In genomic region chr13:60682714-60683695, GRCm38 (mm10) we compare ENCODE assay signal across 13 mouse cellular contexts.
A peak's percentile ranks its signal among the peaks of the same experiment; 100 is the strongest.
DNase-seq lines count a peak whose midpoint lies in the region; ATAC-seq and TF ChIP-seq lines count a peak whose summit lies in the region.
"Had no signal": no experiment of that assay in that cellular context is flagged by ENCODE, and none has a peak within 500 bp of the region (broad histone marks: within the 10 kb centered on the region; RNA-seq: fewer than 3 reads in every experiment).

No protein-coding gene starts in this region.

- no peak overlapping the region for H3K4me3 ChIP-seq in gastrocnemius, adult 2 months
- H3K4me3 ChIP-seq in liver, adult 2 months (ENCODE audit: insufficient read depth, low read depth, low read length): no peak overlapping the region
- no peak overlapping the region for H3K4me3 ChIP-seq in liver, embryonic 12.5 days
- no peak overlapping the region for H3K4me3 ChIP-seq in embryonic facial prominence, embryonic 15.5 days (replicated peaks)
- H3K4me3 ChIP-seq: forebrain, embryonic 12.5 days had no signal

- TF ChIP-seq CTCF in gastrocnemius, adult 2 months (IDR thresholded peaks at IDR 0.05): peak; percentile 10; the same call in 1 of the 2 replicates
- peak; percentile 16; the same call in 1 of the 2 replicates for TF ChIP-seq CTCF in liver, adult 2 months (IDR thresholded peaks at IDR 0.05; ENCODE audit: low read depth, low read length)

- peaks cover 3% of the 10 kb centered on the region; the same call in 1 of the 2 replicates for H3K36me3 ChIP-seq in liver, adult 2 months (ENCODE audit: control insufficient read depth, insufficient read depth, low read length)
- peaks cover 5% of the 10 kb centered on the region; the same call in 1 of the 2 replicates for H3K36me3 ChIP-seq in liver, embryonic 12.5 days
- no peaks in the 10 kb centered on the region for H3K36me3 ChIP-seq in embryonic facial prominence, embryonic 15.5 days
- H3K36me3 ChIP-seq: forebrain, embryonic 12.5 days had no signal

- H3K4me2 ChIP-seq in liver, embryonic 12.5 days: no peak overlapping the region
- no peak overlapping the region for H3K4me2 ChIP-seq in embryonic facial prominence, embryonic 15.5 days (replicated peaks)
- H3K4me2 ChIP-seq: forebrain, embryonic 12.5 days had no signal

- H3K9ac ChIP-seq in liver, adult 2 months (ENCODE audit: low read depth, low read length): no peak overlapping the region
- H3K9ac ChIP-seq in liver, embryonic 12.5 days: no peak overlapping the region
- no peak overlapping the region for H3K9ac ChIP-seq in embryonic facial prominence, embryonic 15.5 days
- H3K9ac ChIP-seq: forebrain, embryonic 12.5 days; liver, embryonic 14.5 days had no signal

- no peaks in the 10 kb centered on the region for H3K27me3 ChIP-seq in liver, adult 2 months (ENCODE audit: control insufficient read depth, insufficient read depth, low read length)
- H3K27me3 ChIP-seq in liver, embryonic 12.5 days (replicated peaks): no peaks in the 10 kb centered on the region
- no peaks in the 10 kb centered on the region for H3K27me3 ChIP-seq in embryonic facial prominence, embryonic 15.5 days
- H3K27me3 ChIP-seq: forebrain, embryonic 12.5 days had no signal

- intact Hi-C loops in gastrocnemius, adult 2 months (cut with DNase I): no loop called here

- 23% methylated on average over 15 of the region's 15 CpGs for WGBS in liver, adult 2 months
- 66% methylated on average over 15 of the region's 15 CpGs for WGBS in liver, embryonic 12.5 days (ENCODE audit: insufficient replicate concordance)
- 78% methylated on average over 15 of the region's 15 CpGs for WGBS in embryonic facial prominence, embryonic 15.5 days

- no peak for ATAC-seq in liver, embryonic 12.5 days
- ATAC-seq in embryonic facial prominence, embryonic 15.5 days (ENCODE audit: insufficient number of reproducible peaks, low FRiP score, low TSS enrichment, low read depth): no peak
- ATAC-seq: activated CD4-positive, CD25-positive, alpha-beta regulatory T cell, adult 4 months; inflammation-experienced regulatory T-cells, adult 6 months had no signal

- H3K79me2 ChIP-seq in liver, adult 2 months (ENCODE audit: control insufficient read depth, insufficient read depth, low read length): peaks cover 14% of the 10 kb centered on the region; the same call in 1 of the 2 replicates

- no peak for TF ChIP-seq POLR2A in liver, adult 2 months (IDR thresholded peaks at IDR 0.05; ENCODE audit: extremely low read depth, insufficient read depth, low read length)

- H3K4me1 ChIP-seq in liver, adult 2 months (ENCODE audit: control insufficient read depth, insufficient read depth, low read length): peaks cover 47% of the 10 kb centered on the region
- H3K4me1 ChIP-seq in liver, embryonic 12.5 days: peaks cover 53% of the 10 kb centered on the region
- H3K4me1 ChIP-seq in embryonic facial prominence, embryonic 15.5 days: peaks cover 43% of the 10 kb centered on the region

- peak; percentile 21 for DNase-seq in gastrocnemius, adult 2 months
- DNase-seq in gastrocnemius, postnatal 10 days: no peak
- DNase-seq in liver, adult 2 months (ENCODE audit: extremely low read depth, low read depth, low spot score): peak; percentile 91
- DNase-seq in retina, embryonic 14.5 days (ENCODE audit: low spot score): peak; percentile 40
- DNase-seq in embryo, embryonic 11 days: no peak
- DNase-seq in cerebellum, adult 8-10 months: no peak
- DNase-seq: heart, adult 18-20 months had no signal

- H3K9me3 ChIP-seq in liver, embryonic 12.5 days (replicated peaks): no peaks in the 10 kb centered on the region
- H3K9me3 ChIP-seq in embryonic facial prominence, embryonic 15.5 days (replicated peaks): no peaks in the 10 kb centered on the region
- H3K9me3 ChIP-seq: forebrain, embryonic 12.5 days had no signal

- peak overlapping the region; percentile 76 for H3K27ac ChIP-seq in gastrocnemius, adult 2 months
- H3K27ac ChIP-seq in liver, adult 2 months (replicated peaks; ENCODE audit: insufficient read depth, low read depth, low read length): peak overlapping the region; percentile 66
- no peak overlapping the region for H3K27ac ChIP-seq in liver, embryonic 12.5 days
- H3K27ac ChIP-seq in embryonic facial prominence, embryonic 15.5 days (replicated peaks): 0 out of 2 replicates have a peak overlapping the region, but pooled peaks have one; percentile 22
- H3K27ac ChIP-seq: liver, embryonic 14.5 days had no signal

Comparison
In these comparisons a context has a peak if more than half of its experiments do, and no peak if none do; other contexts are left out.
1. DNase-seq: peak in gastrocnemius, adult 2 months (single experiment), liver, adult 2 months (single experiment) and retina, embryonic 14.5 days (single experiment); none in gastrocnemius, postnatal 10 days (single experiment), embryo, embryonic 11 days (single experiment) and cerebellum, adult 8-10 months (single experiment).